Mouse (Mus musculus) urinary bladder, postnatal 10 days (tissue): Measurements from ENCODE around the gene Arhgap29.

Experiments
- DNase-seq: peaks from one replicate; pipeline ENCODE4 v3.0.0; 2022; ENCODE audit warnings: low spot score

Arhgap29 gene

GRCm38 (mm10) chr3:121945957-121946356 is 6.4 kb upstream of the Arhgap29 start:
- DNase-seq = no peak

GRCm38 (mm10) chr3:121946765-121947164 is 5.6 kb upstream of the Arhgap29 start:
- no peak for DNase-seq

- no peak for DNase-seq
Observed at GRCm38 (mm10) chr3:121950139-121950538, 2.2 kb upstream of the Arhgap29 start.

GRCm38 (mm10) chr3:121951116-121951515 is 1.2 kb upstream of the Arhgap29 start:
- DNase-seq = no peak

GRCm38 (mm10) chr3:121953049-121953432 is 700 bp downstream of the Arhgap29 start:
- DNase-seq = peak; percentile 66

- no peak for DNase-seq
Observed at GRCm38 (mm10) chr3:121953433-121954161, 1.3 kb downstream of the Arhgap29 start.

GRCm38 (mm10) chr3:121954421-121954820 is 2.1 kb downstream of the Arhgap29 start:
- no peak for DNase-seq

GRCm38 (mm10) chr3:121955527-121955926 is 3.2 kb downstream of the Arhgap29 start:
- DNase-seq = no peak

GRCm38 (mm10) chr3:121956789-121957188 is 4.4 kb downstream of the Arhgap29 start:
- no peak for DNase-seq

GRCm38 (mm10) chr3:121957606-121958344 is 5.4 kb downstream of the Arhgap29 start:
- no peak for DNase-seq

GRCm38 (mm10) chr3:121964173-121964572 is 11.8 kb downstream of the Arhgap29 start:
- DNase-seq = no peak

GRCm38 (mm10) chr3:121967681-121968476 is 15.5 kb downstream of the Arhgap29 start:
- peak; percentile 52 for DNase-seq

GRCm38 (mm10) chr3:121968621-121969020 is 16.3 kb downstream of the Arhgap29 start:
- no peak for DNase-seq

- no peak for DNase-seq
Observed at GRCm38 (mm10) chr3:121969451-121969850, 17.1 kb downstream of the Arhgap29 start.

- DNase-seq = no peak
Observed at GRCm38 (mm10) chr3:121973761-121974160, 21.4 kb downstream of the Arhgap29 start.

- DNase-seq = no peak
Observed at GRCm38 (mm10) chr3:121975381-121975780, 23.0 kb downstream of the Arhgap29 start.

GRCm38 (mm10) chr3:121981306-121981705 is 29.0 kb downstream of the Arhgap29 start:
- no peak for DNase-seq

GRCm38 (mm10) chr3:121982450-121982849 is 30.1 kb downstream of the Arhgap29 start:
- DNase-seq = no peak

- no peak for DNase-seq
Observed at GRCm38 (mm10) chr3:121995125-121995524, 42.8 kb downstream of the Arhgap29 start.

- no peak for DNase-seq
Observed at GRCm38 (mm10) chr3:121999934-122000333, 47.6 kb downstream of the Arhgap29 start.

- no peak for DNase-seq
Observed at GRCm38 (mm10) chr3:122001568-122001967, 49.2 kb downstream of the Arhgap29 start.

- no peak for DNase-seq
Observed at GRCm38 (mm10) chr3:122009818-122010217, 57.5 kb downstream of the Arhgap29 start.

- no peak for DNase-seq
Observed at GRCm38 (mm10) chr3:122010292-122010691, 58.0 kb downstream of the Arhgap29 start.
